Mouse (Mus musculus) neural tube, embryonic 10.5 days (tissue): ENCODE results near the gene Klc3.
A peak's percentile ranks its signal among the peaks of the same experiment; 100 is the strongest.

Source experiments
- DNase-seq: peaks from one replicate; pipeline ENCODE4 v3.0.0-alpha.2; 2017; ENCODE audit warnings: low spot score; ENCODE audit errors: extremely low spot score

Klc3 gene

GRCm38 (mm10) chr7:19403731-19404296 lies at the start of gene Klc3:
Klc3 (minus strand) TSS chr7:19404104.
- peak; percentile 47 for DNase-seq

GRCm38 (mm10) chr7:19449165-19449564 lies 45.3 kb upstream of the Klc3 start:
- no peak for DNase-seq

GRCm38 (mm10) chr7:19447689-19448088 lies 43.8 kb upstream of the Klc3 start:
- no peak for DNase-seq

GRCm38 (mm10) chr7:19444801-19445200 lies 40.9 kb upstream of the Klc3 start:
- no peak for DNase-seq

- peak; percentile 86 for DNase-seq
Observed at GRCm38 (mm10) chr7:19443344-19443743, 39.4 kb upstream of the Klc3 start.

GRCm38 (mm10) chr7:19441448-19442091 lies 37.7 kb upstream of the Klc3 start:
- no peak for DNase-seq

GRCm38 (mm10) chr7:19437048-19437447 lies 33.1 kb upstream of the Klc3 start:
- DNase-seq, result no peak

GRCm38 (mm10) chr7:19436276-19436675 lies 32.4 kb upstream of the Klc3 start:
- no peak for DNase-seq

- DNase-seq, result no peak
Observed at GRCm38 (mm10) chr7:19432475-19432874, 28.6 kb upstream of the Klc3 start.

GRCm38 (mm10) chr7:19430402-19430801 lies 26.5 kb upstream of the Klc3 start:
- DNase-seq, result no peak

- no peak for DNase-seq
Observed at GRCm38 (mm10) chr7:19429726-19430125, 25.8 kb upstream of the Klc3 start.

- no peak for DNase-seq
Observed at GRCm38 (mm10) chr7:19427999-19428650, 24.2 kb upstream of the Klc3 start.

- DNase-seq, result no peak
Observed at GRCm38 (mm10) chr7:19426888-19427287, 23.0 kb upstream of the Klc3 start.

GRCm38 (mm10) chr7:19426349-19426748 lies 22.4 kb upstream of the Klc3 start:
- no peak for DNase-seq

GRCm38 (mm10) chr7:19424051-19424450 lies 20.1 kb upstream of the Klc3 start:
- DNase-seq, result no peak

GRCm38 (mm10) chr7:19423083-19423482 lies 19.2 kb upstream of the Klc3 start:
- DNase-seq, result no peak

- DNase-seq, result peak; percentile 81
Observed at GRCm38 (mm10) chr7:19420821-19421636, 17.1 kb upstream of the Klc3 start.

- DNase-seq, result no peak
Observed at GRCm38 (mm10) chr7:19420121-19420520, 16.2 kb upstream of the Klc3 start.

- DNase-seq, result no peak
Observed at GRCm38 (mm10) chr7:19416590-19416989, 12.7 kb upstream of the Klc3 start.

GRCm38 (mm10) chr7:19413525-19413924 lies 9.6 kb upstream of the Klc3 start:
- DNase-seq, result no peak

- no peak for DNase-seq
Observed at GRCm38 (mm10) chr7:19411783-19412182, 7.9 kb upstream of the Klc3 start.

- no peak for DNase-seq
Observed at GRCm38 (mm10) chr7:19410766-19411344, 7.0 kb upstream of the Klc3 start.
